Mouse (Mus musculus) embryonic facial prominence, embryonic 13.5 days (tissue): ENCODE data around the gene Msi2. TPM values are rescaled to one million over a fixed set of nuclear protein-coding genes. Genes with fewer than 3 reads are reported as not detected.

ENCODE experiments used
- ATAC-seq: fragments of 200-750 bp; cut with Nextera tagmentation; 2 replicates; pipeline ENCODE4 v1.8.0; 2017; ENCODE audit warnings: low read depth; ENCODE audit not compliant: insufficient number of reproducible peaks, insufficient read depth, low FRiP score, low TSS enrichment
- H3K27ac ChIP-seq: fragments of 300-500 bp; sonication (generic); 2 replicates; pipeline ENCODE4 v1.5.1; 2015; ENCODE audit warnings: moderate library complexity, mild to moderate bottlenecking, inconsistent platforms
- H3K27me3 ChIP-seq: fragments of 300-500 bp; sonication (generic); 2 replicates; pipeline ENCODE4 v1.6.1; 2015; ENCODE audit warnings: mild to moderate bottlenecking, inconsistent platforms
- H3K36me3 ChIP-seq: fragments of 300-500 bp; sonication (generic); 2 replicates; pipeline ENCODE4 v1.6.1; 2015; ENCODE audit warnings: mild to moderate bottlenecking, inconsistent platforms
- H3K4me1 ChIP-seq: fragments of 300-500 bp; sonication (generic); 2 replicates; pipeline ENCODE4 v1.6.1; 2015; ENCODE audit warnings: inconsistent platforms
- H3K4me2 ChIP-seq: fragments of 300-500 bp; sonication (generic); 2 replicates; pipeline ENCODE4 v1.6.1; 2015; ENCODE audit warnings: moderate library complexity, mild to moderate bottlenecking, inconsistent platforms
- H3K4me3 ChIP-seq: fragments of 300-500 bp; sonication (generic); 2 replicates; pipeline ENCODE4 v1.5.1; 2015; ENCODE audit warnings: mild to moderate bottlenecking, inconsistent platforms
- H3K9ac ChIP-seq: fragments of 300-500 bp; sonication (generic); 2 replicates; pipeline ENCODE4 v1.6.1; 2015; ENCODE audit warnings: mild to moderate bottlenecking, inconsistent platforms
- H3K9me3 ChIP-seq: fragments of 300-500 bp; sonication (generic); 2 replicates; pipeline ENCODE4 v1.6.1; 2016; ENCODE audit warnings: inconsistent platforms
- WGBS: fragments of 180-500 bp; shearing (Covaris S2); methylation state at CpG from one replicate; pipeline ENCODE4 v1.1.7; 2015; ENCODE audit warnings: mixed read lengths; 5-methylcytosine and 5-hydroxymethylcytosine counted together
- polyA plus RNA-seq: library from polyadenylated mRNA; unstranded; fragments of >200 nt; fragmentation: Nextera tagmentation; extraction: Ambion mirVana; gene quantifications from 2 replicates; pipeline ENCODE4 v1.2.1, GENCODE M21; 2015

Gene Msi2
- polyA plus RNA-seq, 1 experiment from 2014 or later: 18.7 TPM

- H3K27me3 ChIP-seq: no peaks in the 10 kb centered on the region
- H3K9ac ChIP-seq: no peak overlapping the region
- no peak overlapping the region for H3K4me3 ChIP-seq
- no peak overlapping the region for H3K27ac ChIP-seq
- no peak for ATAC-seq
- peaks cover 21% of the 10 kb centered on the region for H3K4me1 ChIP-seq
- WGBS: 86% methylated on average over 3 of the region's 3 CpGs
- no peaks in the 10 kb centered on the region for H3K9me3 ChIP-seq
- no peaks in the 10 kb centered on the region for H3K36me3 ChIP-seq
- no peak overlapping the region for H3K4me2 ChIP-seq
Measured at GRCm38 (mm10) chr11:88495018-88495417, 223.3 kb downstream of the Msi2 start.

- Histone ChIP-seq H3K27ac (no peak overlapping the region), H3K27me3 (no peaks in the 10 kb centered on the region), H3K4me2 (no peak overlapping the region), H3K9me3 (no peaks in the 10 kb centered on the region), H3K4me3 (no peak overlapping the region), H3K9ac (no peak overlapping the region), H3K36me3 (no peaks in the 10 kb centered on the region), H3K4me1 (peaks cover 31% of the 10 kb centered on the region)
- no peak for ATAC-seq
- WGBS: 80% methylated on average over 18 of the region's 18 CpGs
Measured at GRCm38 (mm10) chr11:88493795-88494559, 224.3 kb downstream of the Msi2 start.

GRCm38 (mm10) chr11:88492585-88492984, 225.7 kb downstream of the Msi2 start:
- Histone ChIP-seq H3K27ac (no peak overlapping the region), H3K36me3 (peaks cover 6% of the 10 kb centered on the region; the same call in 1 of the 2 replicates), H3K27me3 (no peaks in the 10 kb centered on the region), H3K4me3 (no peak overlapping the region), H3K9ac (no peak overlapping the region), H3K4me1 (peaks cover 19% of the 10 kb centered on the region), H3K4me2 (no peak overlapping the region), H3K9me3 (no peaks in the 10 kb centered on the region)
- no peak for ATAC-seq
- 87% methylated on average over 2 of the region's 2 CpGs for WGBS

- no peak overlapping the region for H3K9ac ChIP-seq
- no peak overlapping the region for H3K27ac ChIP-seq
- H3K4me3 ChIP-seq: no peak overlapping the region
- no peaks in the 10 kb centered on the region for H3K9me3 ChIP-seq
- H3K27me3 ChIP-seq: no peaks in the 10 kb centered on the region
- H3K4me1 ChIP-seq: peaks cover 25% of the 10 kb centered on the region
- peaks cover 6% of the 10 kb centered on the region; the same call in 1 of the 2 replicates for H3K36me3 ChIP-seq
- no peak for ATAC-seq
- 68% methylated on average over 4 of the region's 4 CpGs for WGBS
- no peak overlapping the region for H3K4me2 ChIP-seq
Measured at GRCm38 (mm10) chr11:88489985-88490384, 228.3 kb downstream of the Msi2 start.

- Histone ChIP-seq H3K27me3 (no peaks in the 10 kb centered on the region), H3K36me3 (peaks cover 6% of the 10 kb centered on the region; the same call in 1 of the 2 replicates), H3K4me2 (no peak overlapping the region), H3K4me1 (peaks cover 29% of the 10 kb centered on the region), H3K27ac (no peak overlapping the region; the same call in 1 of the 2 replicates), H3K4me3 (no peak overlapping the region), H3K9ac (no peak overlapping the region), H3K9me3 (no peaks in the 10 kb centered on the region)
- 77% methylated on average over 17 of the region's 17 CpGs for WGBS
- ATAC-seq: no peak
Measured at GRCm38 (mm10) chr11:88488941-88489724, 229.2 kb downstream of the Msi2 start.

GRCm38 (mm10) chr11:88488175-88488940, 230.0 kb downstream of the Msi2 start:
- no peak overlapping the region for H3K27ac ChIP-seq
- H3K36me3 ChIP-seq: peaks cover 6% of the 10 kb centered on the region; the same call in 1 of the 2 replicates

GRCm38 (mm10) chr11:88485987-88486386, 232.3 kb downstream of the Msi2 start:
- Histone ChIP-seq H3K4me1 (peaks cover 48% of the 10 kb centered on the region), H3K9me3 (no peaks in the 10 kb centered on the region), H3K4me2 (no peak overlapping the region), H3K27me3 (no peaks in the 10 kb centered on the region), H3K36me3 (peaks cover 6% of the 10 kb centered on the region; the same call in 1 of the 2 replicates), H3K27ac (peak overlapping the region; percentile 44; the same call in 1 of the 2 replicates), H3K4me3 (no peak overlapping the region), H3K9ac (no peak overlapping the region)
- no peak for ATAC-seq
- WGBS: 88% methylated on average over 1 of the region's 1 CpGs

More at GRCm38 (mm10) chr11:88488175-88488940, 230.0 kb downstream of the Msi2 start:
- no peaks in the 10 kb centered on the region for H3K27me3 ChIP-seq
- no peak for ATAC-seq
- no peak overlapping the region for H3K4me3 ChIP-seq
- no peak overlapping the region for H3K4me2 ChIP-seq
- H3K9ac ChIP-seq: no peak overlapping the region
- H3K4me1 ChIP-seq: peaks cover 31% of the 10 kb centered on the region
- whole genome bisulfite sequencing: 89% methylated on average over 13 of the region's 13 CpGs
- no peaks in the 10 kb centered on the region for H3K9me3 ChIP-seq

- no peak overlapping the region for H3K4me3 ChIP-seq
- no peak overlapping the region for H3K27ac ChIP-seq
- 44% methylated on average over 4 of the region's 4 CpGs for whole genome bisulfite sequencing
- H3K27me3 ChIP-seq: no peaks in the 10 kb centered on the region
- peaks cover 6% of the 10 kb centered on the region; the same call in 1 of the 2 replicates for H3K36me3 ChIP-seq
- H3K9me3 ChIP-seq: no peaks in the 10 kb centered on the region
- H3K9ac ChIP-seq: no peak overlapping the region
- no peak for ATAC-seq
- peaks cover 52% of the 10 kb centered on the region for H3K4me1 ChIP-seq
- no peak overlapping the region for H3K4me2 ChIP-seq
Measured at GRCm38 (mm10) chr11:88485088-88485487, 233.2 kb downstream of the Msi2 start.

GRCm38 (mm10) chr11:88484047-88484446, 234.3 kb downstream of the Msi2 start:
- 93% methylated on average over 3 of the region's 3 CpGs for WGBS
- ATAC-seq: no peak
- H3K4me1 ChIP-seq: peaks cover 51% of the 10 kb centered on the region

GRCm38 (mm10) chr11:88482636-88483035, 235.7 kb downstream of the Msi2 start:
- WGBS: 57% methylated on average over 11 of the region's 11 CpGs
- Histone ChIP-seq H3K4me3 (no peak overlapping the region), H3K27me3 (no peaks in the 10 kb centered on the region), H3K9ac (no peak overlapping the region), H3K9me3 (no peaks in the 10 kb centered on the region), H3K36me3 (no peaks in the 10 kb centered on the region), H3K4me1 (peaks cover 62% of the 10 kb centered on the region), H3K4me2 (no peak overlapping the region), H3K27ac (peak overlapping the region; percentile 48)
- ATAC-seq: no peak

More at GRCm38 (mm10) chr11:88484047-88484446, 234.3 kb downstream of the Msi2 start:
- Histone ChIP-seq H3K4me2 (no peak overlapping the region), H3K4me3 (no peak overlapping the region), H3K9ac (no peak overlapping the region), H3K27ac (no peak overlapping the region), H3K36me3 (peaks cover 6% of the 10 kb centered on the region; the same call in 1 of the 2 replicates), H3K27me3 (no peaks in the 10 kb centered on the region), H3K9me3 (no peaks in the 10 kb centered on the region)

- Histone ChIP-seq H3K4me2 (no peak overlapping the region), H3K27me3 (no peaks in the 10 kb centered on the region), H3K27ac (peak overlapping the region; percentile 72; the same call in 1 of the 2 replicates), H3K4me3 (no peak overlapping the region), H3K4me1 (peaks cover 62% of the 10 kb centered on the region), H3K9ac (no peak overlapping the region), H3K36me3 (no peaks in the 10 kb centered on the region), H3K9me3 (no peaks in the 10 kb centered on the region)
- no peak for ATAC-seq
- 63% methylated on average over 6 of the region's 6 CpGs for WGBS
Measured at GRCm38 (mm10) chr11:88482236-88482635, 236.1 kb downstream of the Msi2 start.
